Mouse (Mus musculus) layer of hippocampus, adult 2 months (tissue): ENCODE results near the gene Gpr35. TPM values are rescaled to one million over a fixed set of nuclear protein-coding genes. Genes with fewer than 3 reads are reported as not detected.
"Not testable (repeated sequence)": the region's sequence is repeated elsewhere in the genome, so short reads cannot be mapped to it uniquely, and the experiment has no call there.

Source experiments
- DNase-seq, 2 experiments: peaks; one replicate each; pipeline ENCODE4 v3.0.0; 2022; ENCODE audit warnings: low spot score in 2 of 2
- H3K27ac ChIP-seq: fragments of 200-600 bp; 2 replicates; pipeline ENCODE4 v1.8.1; 2022
- H3K4me3 ChIP-seq: fragments of 200-600 bp; 2 replicates; pipeline ENCODE4 v1.8.1; 2022; ENCODE audit warnings: mild to moderate bottlenecking
- CTCF ChIP-seq: fragments of 200-600 bp; conservative IDR thresholded peaks from 2 replicates; pipeline ENCODE4 v1.8.1; 2022; ENCODE audit warnings: antibody characterized with exemption, mild to moderate bottlenecking, moderate library complexity
- total RNA-seq, 2 experiments: library from RNA; stranded (reverse); gene quantifications; 2 replicates each; pipeline ENCODE4 v1.2.3; 2021

Gpr35 gene
- total RNA-seq, 2 experiments from 2014 or later, result 0.12 to 0.33 TPM

DNA sequence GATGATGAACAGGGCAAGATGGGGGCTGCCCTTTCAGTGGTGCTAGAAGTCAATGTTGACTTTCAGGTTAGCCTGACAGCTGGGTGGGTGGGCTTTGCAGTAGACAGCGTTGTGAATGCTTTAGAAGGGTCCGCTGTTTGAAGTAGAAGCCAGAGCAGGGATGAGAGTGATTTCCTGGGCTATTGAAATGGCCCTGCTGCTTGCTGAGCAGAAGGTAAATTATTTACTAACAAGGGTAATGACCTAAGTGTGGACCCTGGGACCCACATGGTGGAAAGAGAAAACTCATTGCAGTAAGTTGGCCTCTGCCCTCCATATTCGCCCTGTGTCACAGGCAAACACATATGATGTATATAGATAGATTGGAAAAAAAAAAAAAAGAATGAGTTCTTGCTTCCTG lies 14.2 kb upstream of the Gpr35 start:
- no peak for TF ChIP-seq CTCF
- H3K27ac ChIP-seq, result no peak overlapping the region
- DNase-seq, result no peak
- H3K4me3 ChIP-seq, result no peak overlapping the region

DNA sequence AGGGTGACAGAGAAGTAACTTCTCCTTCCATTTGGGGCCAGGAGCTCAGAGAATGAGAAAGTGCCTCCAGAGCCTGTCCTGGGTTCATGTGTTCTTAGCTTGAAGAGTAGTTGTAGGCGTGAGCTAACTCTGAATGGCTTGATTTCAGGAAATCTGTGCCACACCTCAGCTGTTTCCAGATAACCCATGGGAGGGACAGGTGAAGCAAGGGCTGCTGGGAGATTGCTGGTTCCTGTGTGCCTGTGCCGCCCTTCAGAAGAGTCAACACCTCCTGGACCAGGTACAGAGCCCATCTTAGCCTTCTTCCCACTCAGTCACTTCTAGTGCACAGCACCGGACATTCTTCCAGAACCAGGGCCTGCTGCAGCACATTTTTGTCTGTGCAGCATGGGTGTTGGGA lies 12.9 kb upstream of the Gpr35 start:
- no peak for DNase-seq
- no peak for TF ChIP-seq CTCF
- Histone ChIP-seq H3K4me3 (no peak overlapping the region), H3K27ac (no peak overlapping the region)

DNA sequence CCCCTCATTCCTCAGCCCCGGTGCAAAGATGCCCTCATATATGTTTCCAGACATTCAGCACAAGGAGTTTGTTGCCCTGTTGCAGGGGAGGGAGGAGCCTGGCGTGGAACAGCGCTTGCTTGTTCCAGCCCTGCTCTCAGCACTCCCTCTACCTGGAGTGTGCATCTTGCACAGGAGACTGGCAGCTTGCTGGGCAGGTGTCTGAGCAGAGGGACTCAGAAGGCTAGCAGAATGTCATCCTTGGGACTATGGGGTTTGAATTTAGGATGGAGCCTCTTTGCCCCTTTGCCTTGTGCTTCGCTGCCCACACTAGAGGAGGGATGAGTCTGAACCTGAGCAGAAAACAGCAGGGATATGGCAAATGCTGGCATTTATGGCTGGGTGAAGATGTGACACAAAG lies 10.9 kb upstream of the Gpr35 start:
- DNase-seq, result no peak
- Histone ChIP-seq H3K27ac (no peak overlapping the region), H3K4me3 (no peak overlapping the region)
- TF ChIP-seq CTCF, result no peak

DNA sequence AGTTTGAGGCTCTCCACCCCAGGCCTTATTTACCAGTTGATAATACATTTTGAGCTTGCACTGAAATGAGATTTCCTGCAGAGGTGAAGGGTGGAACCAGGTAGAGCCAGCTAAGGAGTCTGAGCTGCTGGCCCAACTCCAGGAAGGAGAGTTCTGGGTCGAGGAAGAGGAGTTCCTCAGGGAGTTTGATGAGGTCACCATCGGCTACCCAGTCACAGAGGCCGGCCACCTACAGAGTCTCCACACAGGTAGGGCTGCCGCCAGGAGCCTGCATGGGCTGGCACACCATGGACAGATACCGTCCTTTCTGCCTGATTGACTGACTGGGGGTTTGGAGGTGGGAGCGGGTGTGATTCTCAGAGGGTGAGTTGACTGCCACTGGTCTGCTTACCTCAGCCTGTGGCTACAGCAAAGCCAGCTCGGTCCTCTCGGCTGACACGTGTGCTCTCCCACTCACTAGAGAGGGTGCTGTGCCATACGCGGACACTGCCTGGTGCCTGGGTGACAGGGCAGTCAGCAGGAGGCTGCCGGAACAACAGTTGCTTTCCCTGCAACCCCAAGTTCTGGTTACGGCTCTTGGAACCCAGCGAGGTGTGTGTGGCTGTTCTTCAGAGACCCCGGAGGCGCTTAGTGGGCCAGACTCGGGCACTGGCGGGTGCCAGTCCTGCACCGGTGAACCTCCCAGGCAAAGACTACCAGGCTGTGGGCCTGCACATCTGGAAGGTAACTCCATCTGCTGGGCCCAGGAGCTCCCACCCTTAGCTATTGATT lies 7.3 kb upstream of the Gpr35 start:
- Histone ChIP-seq H3K4me3 (no peak overlapping the region), H3K27ac (no peak overlapping the region)
- TF ChIP-seq CTCF, result no peak
- no peak for DNase-seq

DNA sequence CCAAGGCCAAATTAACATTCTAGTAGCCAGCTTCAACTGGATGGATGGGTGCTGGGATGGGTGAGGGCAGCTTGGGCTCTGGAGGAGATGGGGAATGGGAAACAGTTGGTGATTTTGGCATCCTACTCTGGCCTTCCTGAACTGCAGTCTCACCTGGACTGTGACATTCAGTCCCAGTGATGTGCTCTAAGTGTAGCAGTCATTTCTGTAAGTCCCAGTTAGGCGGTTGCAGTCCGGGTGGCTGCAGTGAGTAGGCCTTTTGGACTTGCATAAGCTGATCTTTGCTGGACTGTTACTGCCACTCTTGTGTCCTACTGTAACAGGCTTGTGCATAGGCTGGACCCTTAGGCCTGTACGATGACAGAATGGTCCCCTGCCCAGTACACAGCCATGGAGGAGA lies 2.7 kb upstream of the Gpr35 start:
- no peak for DNase-seq
- no peak overlapping the region for H3K4me3 ChIP-seq
- no peak for TF ChIP-seq CTCF
- H3K27ac ChIP-seq, result no peak overlapping the region

DNA sequence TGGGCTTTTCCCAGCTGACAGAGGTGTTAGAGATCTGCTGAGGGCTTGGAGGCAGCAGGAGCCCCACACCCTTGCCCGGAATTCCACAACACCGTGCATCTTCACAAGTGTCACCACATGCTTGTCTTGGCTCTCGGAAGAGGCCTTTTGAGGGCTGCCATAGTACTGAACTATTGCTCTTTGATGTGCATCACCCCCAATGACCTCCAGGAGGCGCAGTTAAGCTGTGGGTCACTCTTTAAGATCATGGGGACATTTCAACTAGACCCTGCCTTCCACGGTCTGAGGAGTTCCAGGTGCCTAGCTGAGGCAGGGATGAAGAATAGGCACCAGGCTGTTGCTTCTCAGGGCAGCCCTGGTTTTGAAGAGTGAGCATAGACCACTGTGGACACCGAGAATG lies 1.2 kb upstream of the Gpr35 start:
- DNase-seq, result no peak
- H3K27ac ChIP-seq, result no peak overlapping the region
- peak; percentile 64 for TF ChIP-seq CTCF
- H3K4me3 ChIP-seq, result no peak overlapping the region

DNA sequence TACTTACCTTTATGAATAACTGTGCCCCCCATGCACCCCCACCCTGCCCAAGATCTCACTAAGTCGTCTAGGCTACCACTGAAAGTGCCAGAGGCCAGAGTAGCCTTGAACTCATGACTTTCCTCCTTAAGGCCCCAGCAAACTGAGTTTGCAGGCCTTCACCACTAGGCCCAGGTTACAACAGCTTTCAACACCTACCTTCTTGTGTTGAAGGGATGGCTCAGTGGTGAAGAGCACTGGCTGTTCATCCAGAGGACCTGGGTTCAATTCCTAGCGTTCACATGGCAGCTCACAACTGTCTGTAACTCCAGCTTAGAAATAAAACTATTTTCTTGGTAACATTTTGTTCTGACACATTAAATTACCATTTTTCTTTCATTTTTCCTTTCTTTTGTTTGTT lies 3.0 kb downstream of the Gpr35 start:
- no peak for TF ChIP-seq CTCF
- H3K27ac ChIP-seq, result no peak overlapping the region
- H3K4me3 ChIP-seq, result no peak overlapping the region
- DNase-seq, result no peak

DNA sequence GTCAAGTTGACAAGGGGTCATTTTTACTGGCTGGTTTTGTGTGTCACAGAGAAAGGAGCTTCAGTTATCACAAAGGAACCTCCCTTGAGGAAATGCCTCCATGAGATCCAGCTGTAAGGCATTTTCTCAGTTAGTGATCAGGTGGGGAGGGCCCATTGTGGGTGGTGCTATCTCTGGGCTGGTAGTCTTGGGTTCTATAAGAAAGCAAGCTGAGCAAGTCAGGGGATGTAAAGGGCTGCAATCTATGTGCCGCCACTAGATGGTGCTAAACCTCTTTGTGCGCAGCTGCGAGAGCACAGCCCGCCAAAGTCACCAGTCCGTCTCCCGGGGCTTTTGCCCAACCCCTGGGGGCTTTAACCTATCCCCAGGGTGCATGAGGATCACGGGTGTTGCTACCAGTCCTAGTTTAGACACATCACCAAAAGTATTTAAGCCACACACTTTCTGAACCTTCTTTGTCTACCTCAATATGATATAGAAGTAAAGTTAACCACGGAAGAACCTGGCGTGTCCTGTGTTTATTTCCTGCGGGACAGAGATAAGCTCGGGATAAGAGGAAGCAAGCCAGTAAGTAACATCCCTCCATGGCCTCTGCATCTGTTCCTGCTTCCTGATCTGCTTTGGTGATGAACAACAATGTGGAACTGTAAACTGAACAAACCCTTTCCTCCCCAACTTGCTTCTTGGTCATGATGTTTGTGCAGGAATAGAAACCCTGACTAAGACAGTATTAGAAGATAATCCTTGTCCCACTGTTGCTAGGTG lies 6.1 kb downstream of the Gpr35 start:
- peak; percentile 44 to 77 for DNase-seq
- peak overlapping the region; percentile 8; the same call in 1 of the 2 replicates for H3K4me3 ChIP-seq
- TF ChIP-seq CTCF, result peak; percentile 90
- H3K27ac ChIP-seq, result not testable (repeated sequence)

DNA sequence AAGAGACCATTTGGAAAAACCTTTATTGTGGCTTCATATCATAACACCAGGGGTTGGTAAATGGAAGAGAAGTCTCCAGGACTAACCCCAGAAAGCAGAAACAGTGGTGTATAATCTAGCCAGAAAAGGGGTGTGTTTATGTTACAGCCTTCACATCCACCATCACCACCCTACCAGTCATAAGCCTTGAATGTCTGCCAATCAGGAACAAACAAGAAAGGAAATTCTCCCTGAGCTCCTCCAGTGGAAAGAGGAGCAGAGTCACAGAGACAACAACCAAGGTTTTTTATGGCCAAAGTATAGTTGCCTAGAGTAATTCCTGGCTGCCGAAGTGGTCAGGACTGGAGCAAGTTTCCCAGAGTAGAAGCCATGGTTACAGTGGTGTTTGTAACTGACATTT lies 8.3 kb downstream of the Gpr35 start:
- TF ChIP-seq CTCF, result no peak

DNA sequence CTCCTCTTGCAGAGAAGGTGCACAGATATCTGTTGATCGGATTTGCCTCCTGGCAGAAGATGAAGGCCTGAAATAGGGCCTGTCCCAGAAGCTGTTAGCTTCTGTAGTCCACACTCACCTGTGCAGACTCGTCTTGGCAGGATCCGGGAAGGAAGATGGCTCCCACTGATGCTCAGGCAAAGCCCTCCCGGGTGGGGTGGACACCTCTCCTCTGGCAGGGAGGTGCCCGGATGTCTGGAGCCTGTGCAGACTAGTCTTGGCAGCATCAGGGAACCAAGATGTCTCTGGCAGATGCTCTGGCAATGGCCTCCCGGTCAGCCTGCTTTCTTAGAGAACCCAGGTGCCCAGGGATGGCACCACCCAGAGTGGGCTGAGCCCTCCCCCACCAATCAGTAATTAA lies 20.1 kb downstream of the Gpr35 start:
- H3K27ac ChIP-seq, H3K4me3 ChIP-seq: not testable (repeated sequence)
- DNase-seq, result peak in 1 of 2 experiments; percentile 3

More for the DNA sequence above, 8.3 kb downstream of the Gpr35 start:
- no peak for DNase-seq
- no peak overlapping the region for H3K4me3 ChIP-seq
- H3K27ac ChIP-seq, result no peak overlapping the region

DNA sequence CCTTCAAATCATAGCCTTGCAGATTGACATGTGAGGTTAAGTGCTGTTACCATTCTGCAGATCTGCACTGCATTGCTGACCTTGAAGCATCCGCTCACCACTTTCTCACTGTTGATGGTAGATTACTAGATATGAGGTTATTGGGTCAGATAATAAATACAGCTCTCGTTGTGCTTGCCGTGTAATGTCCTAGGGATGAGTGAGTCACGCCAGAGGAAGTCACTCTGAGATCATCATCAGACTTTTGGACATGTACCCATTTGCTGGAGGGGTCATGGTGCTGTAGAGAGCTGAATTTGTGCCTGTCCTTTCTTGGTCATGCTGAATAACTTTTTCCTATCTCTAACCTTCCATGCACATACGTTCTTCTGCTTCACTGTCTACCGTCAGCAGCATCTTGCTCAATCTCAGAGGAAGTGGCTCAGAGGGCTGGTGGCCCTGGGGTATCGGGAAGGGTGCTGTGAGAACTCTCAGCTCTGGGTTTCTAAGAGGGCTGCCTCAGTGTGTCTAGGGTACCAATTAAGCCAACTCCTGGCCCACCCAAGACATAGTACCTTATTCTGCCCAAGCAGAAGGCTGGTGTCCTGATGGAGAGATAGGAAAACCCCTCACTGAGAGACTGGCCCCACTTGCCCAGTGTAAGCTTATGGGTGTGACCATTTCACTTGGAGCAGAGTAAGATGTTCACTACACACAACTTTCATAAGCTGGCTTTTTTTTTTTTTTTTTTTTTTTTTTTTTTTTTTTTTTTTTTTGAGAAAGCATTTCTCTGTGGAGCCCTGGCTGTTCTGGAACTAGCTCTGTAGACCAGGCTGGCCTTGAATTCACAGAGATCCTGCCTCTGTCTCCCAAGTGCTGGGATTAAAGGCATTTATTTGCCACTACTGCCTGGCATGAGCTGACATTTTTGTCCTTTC lies 21.5 kb downstream of the Gpr35 start:
- peak in 1 of 2 experiments; percentile 3 for DNase-seq
- Histone ChIP-seq H3K27ac (no peak overlapping the region), H3K4me3 (no peak overlapping the region)
- TF ChIP-seq CTCF, result no peak

DNA sequence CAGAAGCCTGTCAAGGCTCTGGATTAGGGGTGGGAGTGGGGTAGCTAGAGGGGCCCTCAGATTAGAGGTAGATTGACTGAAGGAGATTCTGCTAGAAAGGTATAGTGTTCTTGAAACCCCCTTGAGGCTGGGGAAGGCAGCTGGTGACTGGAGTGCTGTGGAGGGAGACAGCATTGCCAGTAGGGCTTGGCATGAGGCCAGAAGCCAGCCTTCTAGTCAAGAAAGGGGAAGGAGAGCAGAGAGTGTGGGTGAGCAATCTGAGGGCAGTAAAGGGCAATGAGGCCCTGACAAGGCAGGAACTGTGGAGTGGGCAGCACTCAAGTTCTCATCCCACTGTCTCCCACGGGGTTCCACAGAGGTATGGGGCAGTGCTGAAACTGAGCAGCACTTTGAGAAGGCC lies 22.2 kb downstream of the Gpr35 start:
- peak in 1 of 2 experiments; percentile 12 for DNase-seq
- Histone ChIP-seq H3K27ac (no peak overlapping the region), H3K4me3 (no peak overlapping the region)
- no peak; the same call in 1 of the 2 replicates for TF ChIP-seq CTCF

DNA sequence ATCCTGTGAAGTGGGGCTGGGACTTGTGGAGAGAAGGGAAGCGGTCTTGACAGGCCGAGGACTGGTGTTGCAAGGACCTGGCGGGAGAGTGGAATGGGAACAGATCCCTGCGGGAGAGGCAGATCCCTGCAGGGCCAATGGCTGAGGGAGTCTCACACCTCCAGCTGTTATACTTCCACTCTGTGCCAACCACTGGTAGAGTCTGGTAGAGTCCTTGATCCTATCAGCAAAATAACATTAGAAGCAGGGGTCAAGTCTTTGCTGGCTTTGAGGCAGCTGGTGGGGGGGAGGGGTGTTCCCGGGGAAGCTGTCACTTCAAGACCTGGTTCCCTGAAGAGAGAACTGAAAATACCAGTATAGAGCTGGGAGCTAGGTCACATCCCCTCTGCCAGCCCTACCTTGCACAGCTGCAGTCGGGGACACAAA lies 25.5 kb downstream of the Gpr35 start:
- Histone ChIP-seq H3K27ac (no peak overlapping the region), H3K4me3 (no peak overlapping the region)
- no peak for TF ChIP-seq CTCF
- DNase-seq, result peak in 1 of 2 experiments; percentile 3
